Comparison of ENCODE assay signal across 8 mouse cellular contexts in the genomic region with DNA sequence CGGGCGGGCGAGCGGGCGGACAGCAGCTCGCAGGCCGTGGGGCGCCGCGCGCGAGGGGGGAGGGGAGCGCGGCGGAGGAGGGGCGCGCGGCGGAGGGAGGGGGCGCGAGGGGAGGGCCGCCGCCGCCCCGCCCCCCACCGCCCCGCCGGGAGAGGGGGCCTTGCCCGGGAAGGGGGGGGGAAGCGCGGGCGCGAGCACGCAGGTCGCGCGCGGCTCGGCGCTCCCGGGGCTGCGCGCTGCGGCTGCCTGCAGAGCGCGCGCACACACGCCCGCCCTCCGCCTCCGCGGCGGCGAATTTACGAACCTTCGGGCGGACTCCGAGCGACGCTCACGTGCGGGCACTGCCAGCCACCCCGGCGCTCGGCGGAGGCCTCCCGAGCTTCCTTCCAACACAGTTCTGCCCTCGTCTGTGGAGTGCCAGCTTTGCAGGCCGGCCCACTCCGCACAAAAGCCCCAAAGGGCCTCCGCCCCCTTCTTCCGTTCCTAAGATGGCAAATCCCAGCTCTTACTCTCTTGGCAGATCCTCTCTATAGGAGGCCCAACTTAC. TPM values are rescaled to one million over a fixed set of nuclear protein-coding genes. Genes with fewer than 3 reads are reported as not detected.
DNase-seq lines count a peak whose midpoint lies in the region; ATAC-seq lines count a peak whose summit lies in the region.

No protein-coding gene starts in this region.

- H3K36me3 ChIP-seq in intestine, embryonic 14.5 days (ENCODE audit: control insufficient read depth, insufficient read depth, low read length): peaks cover 31% of the 10 kb centered on the region

- H3K9ac ChIP-seq in intestine, embryonic 14.5 days (ENCODE audit: low read length): peak overlapping the region; percentile 95

- peak overlapping the region; percentile 59 for H3K4me2 ChIP-seq in intestine, embryonic 14.5 days (ENCODE audit: low read length)

- peak overlapping the region; percentile 90 for H3K4me3 ChIP-seq in intestine, embryonic 14.5 days (ENCODE audit: low read depth, low read length)

- WGBS in intestine, embryonic 14.5 days: 2% methylated on average over 23 of the region's 72 CpGs

- H3K27ac ChIP-seq in intestine, embryonic 14.5 days (ENCODE audit: low read depth): peak overlapping the region; percentile 99

- no peaks in the 10 kb centered on the region for H3K9me3 ChIP-seq in intestine, embryonic 14.5 days (ENCODE audit: control insufficient read depth, low read length)

- ATAC-seq in intestine, embryonic 14.5 days (replicated peaks; ENCODE audit: low FRiP score, low TSS enrichment, low read depth): peak; percentile 51
- peak; percentile 51 for ATAC-seq in megakaryocyte-erythroid progenitor cell, adult 5-6 weeks (replicated peaks; ENCODE audit: low FRiP score, low TSS enrichment, poor library complexity, severe bottlenecking)

- intact Hi-C loops in gastrocnemius, postnatal 14 days (cut with DNase I; ENCODE audit: low total_unique reads): no loop called here
- intact Hi-C loops in left cerebral cortex, postnatal 14 days (cut with DNase I): no loop called here

- H3K4me1 ChIP-seq in intestine, embryonic 14.5 days (replicated peaks; ENCODE audit: control insufficient read depth, insufficient read depth, low read length): peaks cover 24% of the 10 kb centered on the region

- peak; percentile 67 to 75 for DNase-seq in adrenal gland, adult 18-20 months (ENCODE audit: low spot score in 2 of 2)
- peak; percentile 75 for DNase-seq in embryo, embryonic 10.5 days (ENCODE audit: low spot score)
- DNase-seq in gastrocnemius, postnatal 14 days: peak; percentile 67
- DNase-seq in intestine, embryonic 14.5 days (ENCODE audit: low spot score): peak; percentile 85
- DNase-seq in left cerebral cortex, postnatal 14 days (ENCODE audit: low spot score in 2 of 2): peak; percentile 70 to 73
- DNase-seq in right cerebral cortex, postnatal 25 days: peak; percentile 75
- DNase-seq in yolk sac, embryonic 10.5 days (ENCODE audit: low spot score): no peak

- no peaks in the 10 kb centered on the region for H3K27me3 ChIP-seq in intestine, embryonic 14.5 days (replicated peaks; ENCODE audit: control insufficient read depth, insufficient read depth, low read length)

RNA-seq across cellular contexts. Expression of gene Csad, which starts 0.6 kb away (rescaled TPM):
- 100 to 1,000 TPM in 1 of 2 experiments, 10 to 100 TPM in 1; 81.7 to 106 TPM for total RNA-seq in adrenal gland, adult 18-20 months (2021)
- 10 to 100 TPM; 14.1 to 15.6 TPM for total RNA-seq in gastrocnemius, postnatal 14 days (2021)
- polyA plus RNA-seq in intestine, embryonic 14.5 days (2014; fragmentation: Nextera tagmentation; extraction: Ambion mirVana): 52.3 and 53.6 TPM in 2 replicates
- 10 to 100 TPM; 29.7 to 30.4 TPM for total RNA-seq in left cerebral cortex, postnatal 14 days (2021)
- total RNA-seq in megakaryocyte-erythroid progenitor cell, adult 5-6 weeks (2014; fragmentation: Nextera tagmentation): 9.6 and 21.4 TPM in 2 replicates
- 11.4 and 33.8 TPM in 2 replicates for total RNA-seq in megakaryocyte-erythroid progenitor cell, adult 5-6 weeks (2017)

RNA-seq across cellular contexts. Expression of gene Zfp740, which starts 0.9 kb away (rescaled TPM):
- 10 to 100 TPM; 49.8 to 65.0 TPM for total RNA-seq in adrenal gland, adult 18-20 months (2021)
- total RNA-seq in gastrocnemius, postnatal 14 days (2021): 10 to 100 TPM; 27.6 to 30.5 TPM
- polyA plus RNA-seq in intestine, embryonic 14.5 days (2014; fragmentation: Nextera tagmentation; extraction: Ambion mirVana): 47.0 and 55.3 TPM in 2 replicates
- total RNA-seq in left cerebral cortex, postnatal 14 days (2021): 10 to 100 TPM; 55.2 to 61.6 TPM
- 39.8 and 65.3 TPM in 2 replicates for total RNA-seq in megakaryocyte-erythroid progenitor cell, adult 5-6 weeks (2014; fragmentation: Nextera tagmentation)
- 33.0 and 39.0 TPM in 2 replicates for total RNA-seq in megakaryocyte-erythroid progenitor cell, adult 5-6 weeks (2017)

RNA-seq across cellular contexts. Expression of gene Itgb7, which starts 27.8 kb away (rescaled TPM):
- 1 to 10 TPM; 4.1 to 7.4 TPM for total RNA-seq in adrenal gland, adult 18-20 months (2021)
- total RNA-seq in gastrocnemius, postnatal 14 days (2021): 1 to 10 TPM; 1.0 to 1.1 TPM
- polyA plus RNA-seq in intestine, embryonic 14.5 days (2014; fragmentation: Nextera tagmentation; extraction: Ambion mirVana): 13.3 and 13.5 TPM in 2 replicates
- 1 to 10 TPM in 1 of 2 experiments, under 1 TPM in 1; 0.99 to 1.2 TPM for total RNA-seq in left cerebral cortex, postnatal 14 days (2021)
- 13.1 and 17.0 TPM in 2 replicates for total RNA-seq in megakaryocyte-erythroid progenitor cell, adult 5-6 weeks (2014; fragmentation: Nextera tagmentation)
- total RNA-seq in megakaryocyte-erythroid progenitor cell, adult 5-6 weeks (2017): 47.2 and 51.0 TPM in 2 replicates

RNA-seq across cellular contexts. Expression of gene Rarg, which starts 53.4 kb away (rescaled TPM):
- 10 to 100 TPM; 21.7 to 27.2 TPM for total RNA-seq in adrenal gland, adult 18-20 months (2021)
- total RNA-seq in gastrocnemius, postnatal 14 days (2021): 10 to 100 TPM; 12.9 to 13.2 TPM
- polyA plus RNA-seq in intestine, embryonic 14.5 days (2014; fragmentation: Nextera tagmentation; extraction: Ambion mirVana): 16.4 and 17.1 TPM in 2 replicates
- 1 to 10 TPM; 8.3 to 9.4 TPM for total RNA-seq in left cerebral cortex, postnatal 14 days (2021)
- total RNA-seq in megakaryocyte-erythroid progenitor cell, adult 5-6 weeks (2014; fragmentation: Nextera tagmentation): 0.61 and 1.8 TPM in 2 replicates
- total RNA-seq in megakaryocyte-erythroid progenitor cell, adult 5-6 weeks (2017): 1.6 and 6.7 TPM in 2 replicates

RNA-seq across cellular contexts. Expression of gene Soat2, which starts 53.6 kb away (rescaled TPM):
- total RNA-seq in adrenal gland, adult 18-20 months (2021): under 1 TPM; 0.26 to 0.56 TPM
- total RNA-seq in gastrocnemius, postnatal 14 days (2021): under 1 TPM in 1 of 2 experiments, not detected in 1; 0.13 TPM
- 3.0 and 4.7 TPM in 2 replicates for polyA plus RNA-seq in intestine, embryonic 14.5 days (2014; fragmentation: Nextera tagmentation; extraction: Ambion mirVana)
- not detected for total RNA-seq in left cerebral cortex, postnatal 14 days (2021)
- total RNA-seq in megakaryocyte-erythroid progenitor cell, adult 5-6 weeks (2014; fragmentation: Nextera tagmentation): 12.8 and 15.4 TPM in 2 replicates
- total RNA-seq in megakaryocyte-erythroid progenitor cell, adult 5-6 weeks (2017): 8.9 and 11.2 TPM in 2 replicates
